Mouse (Mus musculus) adrenal gland, postnatal 14 days (tissue): ENCODE data around the gene Taf1b. TPM values are rescaled to one million over a fixed set of nuclear protein-coding genes. Genes with fewer than 3 reads are reported as not detected.

Experiments
- DNase-seq: peaks from one replicate; pipeline ENCODE4 v3.0.0; 2021; ENCODE audit warnings: mixed read lengths
- total RNA-seq: library from RNA; stranded (reverse); gene quantifications from 2 replicates; pipeline ENCODE4 v1.2.3, GENCODE M21; 2021

The Taf1b gene
- total RNA-seq, 1 experiment from 2014 or later, result 13.4 TPM

DNA sequence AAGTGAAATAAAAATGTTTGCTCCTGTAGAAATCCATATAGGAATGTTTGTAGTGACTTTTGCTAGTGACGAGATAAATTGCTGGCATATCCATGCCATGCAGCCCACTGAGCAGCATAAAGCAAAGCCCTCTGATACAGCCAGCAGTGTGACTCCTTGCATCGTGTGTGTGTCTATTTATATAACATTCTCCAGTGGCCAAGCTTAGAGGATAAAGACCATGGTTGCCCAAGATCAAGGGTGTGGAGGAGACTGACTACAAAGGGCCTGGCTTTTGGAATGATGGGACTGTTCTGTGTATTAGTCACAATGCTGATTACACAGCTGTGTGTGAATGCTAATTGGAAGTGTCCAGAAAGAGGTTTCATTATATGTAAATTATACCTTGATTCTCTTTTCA is 54.4 kb downstream of the Taf1b start:
- DNase-seq, result no peak

- no peak for DNase-seq
These were observed 57.8 kb downstream of the Taf1b start for GRCm38 (mm10) chr12:24555976-24556375.

- no peak for DNase-seq
These were observed 65.3 kb downstream of the Taf1b start for GRCm38 (mm10) chr12:24563395-24563960.

- DNase-seq, result no peak
These were observed 67.2 kb downstream of the Taf1b start for GRCm38 (mm10) chr12:24565311-24565710.

GRCm38 (mm10) chr12:24567606-24568005 is 69.4 kb downstream of the Taf1b start:
- no peak for DNase-seq

DNA sequence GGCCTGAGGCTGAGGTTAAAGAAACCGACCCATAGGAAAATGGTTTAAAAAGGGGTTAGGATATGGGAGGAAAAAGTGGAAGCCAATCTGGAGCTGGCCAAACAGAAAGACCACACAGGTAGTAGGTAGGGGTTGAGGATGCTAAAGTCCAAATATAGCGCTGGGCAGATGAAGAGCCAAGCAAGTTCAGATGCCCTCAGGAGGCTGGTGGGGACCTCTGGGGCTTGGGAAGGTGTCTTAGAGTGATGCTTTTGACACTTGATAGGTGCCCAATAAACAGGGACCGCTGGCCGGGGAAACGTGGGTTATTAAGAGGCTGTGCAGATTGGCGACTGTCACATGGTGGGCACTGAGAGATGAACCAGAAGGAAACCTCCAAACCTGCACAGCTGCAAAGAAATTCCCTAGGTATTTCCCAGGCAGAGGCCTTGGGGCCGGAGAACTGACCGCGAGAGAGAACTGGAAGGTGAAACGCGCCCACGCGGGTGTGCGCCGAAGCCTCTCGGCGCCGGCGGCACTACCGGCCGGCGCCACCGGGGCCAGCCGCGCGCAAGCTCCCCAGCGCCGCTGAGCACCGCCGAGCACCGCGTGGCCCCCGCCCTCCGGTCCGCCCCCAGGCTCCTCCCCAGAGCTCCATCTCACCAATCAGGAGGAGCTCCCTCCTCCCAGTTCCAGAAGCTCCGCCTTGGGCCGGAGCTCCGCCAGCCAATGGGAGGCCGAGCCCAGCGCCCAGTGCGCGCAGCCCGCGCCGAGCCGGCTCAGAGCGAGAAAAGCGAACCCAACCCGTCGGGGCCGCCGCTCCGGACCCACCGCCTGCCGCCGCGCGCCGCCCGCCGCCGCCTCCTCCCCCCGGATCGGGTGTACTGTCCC is 73.6 kb downstream of the Taf1b start, which contains the start of gene Grhl1:
Gene Grhl1 (plus strand): TSS at position 761 of the 870 bp plus-strand sequence.
- DNase-seq, result peak; percentile 97

- DNase-seq, result peak; percentile 22
These were observed 74.5 kb downstream of the Taf1b start for GRCm38 (mm10) chr12:24572421-24573274.

- DNase-seq, result no peak
These were observed 75.1 kb downstream of the Taf1b start for GRCm38 (mm10) chr12:24573275-24573580.

GRCm38 (mm10) chr12:24574870-24575269 is 76.7 kb downstream of the Taf1b start:
- DNase-seq, result no peak

DNA sequence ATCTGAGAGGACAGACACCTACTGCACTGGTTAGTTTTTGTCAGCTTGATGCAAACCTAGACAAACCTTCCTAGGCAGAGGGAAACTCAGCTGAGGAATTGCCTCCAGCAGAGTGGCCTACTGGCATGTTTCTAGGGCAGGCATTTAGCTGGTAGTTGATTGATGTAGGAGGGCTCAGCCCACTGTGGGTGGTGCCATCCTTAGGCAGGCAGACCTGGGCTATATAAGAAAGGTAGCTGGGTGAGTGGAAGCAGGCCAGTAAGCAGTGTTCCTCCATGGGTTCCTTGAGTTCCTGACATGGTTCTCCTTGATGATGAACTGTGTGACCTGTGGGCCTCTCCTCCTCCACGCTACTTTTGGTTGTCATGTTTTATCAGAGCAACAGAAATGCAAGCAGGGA is 82.3 kb downstream of the Taf1b start:
- no peak for DNase-seq

- DNase-seq, result no peak
These were observed 83.0 kb downstream of the Taf1b start for GRCm38 (mm10) chr12:24580996-24581683.

GRCm38 (mm10) chr12:24583653-24584052 is 85.5 kb downstream of the Taf1b start:
- peak; percentile 26 for DNase-seq

- DNase-seq, result no peak
These were observed 86.7 kb downstream of the Taf1b start for GRCm38 (mm10) chr12:24584835-24585234.

GRCm38 (mm10) chr12:24586193-24586592 is 88.0 kb downstream of the Taf1b start:
- no peak for DNase-seq

DNA sequence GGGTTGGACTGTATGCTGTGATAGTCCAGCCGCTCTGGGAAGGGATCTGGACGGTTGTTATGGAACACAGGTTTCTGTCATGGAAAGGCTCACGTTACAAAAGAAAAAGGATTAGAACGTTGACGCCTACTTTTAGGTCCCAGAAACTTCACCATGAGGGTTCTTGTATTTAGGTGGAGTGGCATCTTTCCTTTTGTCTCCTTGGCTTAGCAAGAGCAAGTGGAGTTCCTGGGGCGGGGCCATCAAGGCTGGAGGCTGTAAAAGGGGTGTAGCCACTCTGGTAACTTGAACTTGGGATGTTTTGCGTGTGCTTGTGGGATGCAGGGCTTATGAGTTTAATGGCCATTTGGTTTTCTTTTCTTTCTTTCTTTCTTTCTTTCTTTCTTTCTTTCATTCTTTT is 92.2 kb downstream of the Taf1b start:
- DNase-seq, result no peak

DNA sequence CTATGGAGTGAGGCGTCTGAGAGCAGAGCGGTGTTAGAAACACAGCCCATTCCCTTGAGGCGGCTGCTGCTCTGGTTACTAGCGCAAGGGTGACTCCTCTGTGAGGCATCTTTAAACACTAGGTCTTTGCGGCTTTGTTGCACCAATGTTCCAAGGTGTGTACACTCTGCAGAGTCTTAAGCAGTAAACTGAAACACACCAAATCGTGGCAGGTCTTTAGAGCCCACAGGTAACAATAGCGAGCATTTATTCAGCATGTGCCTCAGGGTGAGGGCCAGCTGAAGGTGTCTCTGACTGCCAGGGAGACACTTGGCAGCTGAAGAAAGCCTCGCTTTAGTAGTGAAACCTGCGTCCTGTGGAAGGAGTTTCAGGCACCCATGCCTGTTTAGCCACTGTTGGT is 93.9 kb downstream of the Taf1b start:
- peak; percentile 40 for DNase-seq

DNA sequence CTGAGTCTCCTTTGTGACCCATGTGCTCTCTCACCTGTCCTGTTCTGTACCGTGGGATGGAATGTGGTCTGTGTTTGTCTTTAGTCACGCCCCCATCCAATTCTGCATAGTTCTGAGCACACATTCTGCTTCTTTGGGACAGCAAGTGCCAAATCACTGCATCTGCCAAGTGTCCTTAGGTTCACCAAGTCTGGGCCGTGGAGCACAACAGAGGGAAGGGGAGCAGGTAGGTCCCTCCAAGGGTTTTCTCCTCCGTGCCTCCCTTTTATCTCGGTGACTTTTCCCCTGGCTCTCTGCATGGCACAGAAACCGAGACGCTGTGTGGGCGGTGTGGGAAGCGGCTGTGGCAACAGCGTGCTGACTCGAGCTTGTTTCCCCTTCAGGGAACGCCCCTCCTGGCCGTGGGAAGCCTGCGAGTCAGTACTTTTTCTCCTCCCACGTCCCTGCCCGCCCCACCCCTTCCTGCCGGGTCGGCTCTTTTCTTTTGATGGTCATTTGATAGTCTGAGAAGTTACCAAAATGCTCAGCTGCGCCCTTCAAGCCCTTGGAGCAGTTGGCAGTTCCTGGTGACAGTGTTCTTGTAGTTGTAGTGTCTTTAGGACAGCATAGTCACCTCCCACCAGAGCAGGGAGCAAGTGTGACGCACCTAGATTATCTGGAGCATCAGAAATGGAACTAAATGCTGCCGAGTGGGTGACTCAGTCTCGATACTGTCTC is 95.0 kb downstream of the Taf1b start:
- DNase-seq, result peak; percentile 87

DNA sequence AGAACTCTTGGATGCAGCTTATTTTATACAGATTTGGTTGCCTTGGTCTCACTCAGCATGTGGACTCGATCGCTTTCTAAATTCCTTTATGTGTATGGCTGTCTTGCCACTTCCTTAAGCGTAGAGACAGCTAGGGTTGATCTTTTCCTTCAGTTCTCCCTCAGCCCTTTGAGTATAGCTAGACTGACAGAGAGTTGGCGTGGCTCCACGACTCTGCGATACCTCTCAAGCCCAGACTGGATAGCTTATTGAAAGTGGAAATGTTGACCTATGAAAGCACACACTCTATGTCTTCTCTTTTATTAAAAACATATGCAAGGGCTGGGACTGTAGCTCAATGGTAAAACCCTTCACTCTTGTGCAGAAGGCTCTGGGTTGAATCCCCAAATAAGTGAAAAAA is 99.2 kb downstream of the Taf1b start:
- no peak for DNase-seq

GRCm38 (mm10) chr12:24599366-24599895 is 101.3 kb downstream of the Taf1b start:
- no peak for DNase-seq

DNA sequence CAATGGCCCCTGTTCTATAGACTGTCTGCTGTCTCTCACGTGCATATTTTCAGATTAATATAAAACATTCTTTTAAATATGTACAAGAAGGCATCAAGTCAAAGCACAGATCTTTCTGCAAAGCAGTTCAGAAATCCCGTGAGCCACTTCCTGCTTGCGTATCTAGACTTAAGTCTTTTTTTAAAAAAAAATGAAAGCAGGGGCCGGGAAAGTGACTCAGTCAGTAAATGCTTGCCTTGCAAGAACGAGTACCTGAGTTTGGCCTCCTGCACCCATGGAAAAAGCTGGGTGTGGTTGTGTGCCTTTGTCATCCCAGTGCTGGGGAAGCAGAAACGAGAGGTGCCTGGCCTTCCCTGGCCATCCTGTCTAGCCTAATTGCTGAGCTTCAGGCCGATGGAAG is 101.9 kb downstream of the Taf1b start:
- DNase-seq, result no peak

DNA sequence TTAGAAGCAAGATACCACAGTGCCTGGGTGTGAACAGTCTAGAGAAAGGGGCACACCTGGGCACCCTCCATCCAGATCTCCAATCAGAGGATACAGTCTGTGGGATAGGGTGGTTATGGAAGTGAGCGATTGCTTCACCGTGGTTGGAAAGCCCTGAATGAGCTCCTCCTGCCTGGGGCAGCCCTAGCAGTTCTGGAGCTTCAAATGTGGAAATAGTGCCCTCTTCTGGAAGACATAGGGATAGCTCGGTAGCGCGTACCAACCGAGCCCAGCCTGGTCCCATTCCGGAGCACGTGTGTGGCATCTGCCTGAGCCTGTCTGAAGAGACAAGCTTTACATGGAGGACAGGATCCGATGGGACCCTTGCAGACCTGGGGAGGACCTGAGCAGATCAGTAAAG is 102.6 kb downstream of the Taf1b start:
- DNase-seq, result peak; percentile 85
